Mouse (Mus musculus) mesoderm, embryonic 11.5 days (tissue): ENCODE measurements around the gene B4galnt1.
"Not testable (repeated sequence)": the region's sequence is repeated elsewhere in the genome, so short reads cannot be mapped to it uniquely, and the experiment has no call there.

Experiments used
- DNase-seq: peaks from one replicate; pipeline ENCODE4 v3.0.0-alpha.2; 2012; ENCODE audit warnings: low read depth, low spot score

Gene B4galnt1

GRCm38 (mm10) chr10:127188465-127189115, 23.6 kb downstream of the B4galnt1 start:
- DNase-seq, result peak; percentile 90

DNA sequence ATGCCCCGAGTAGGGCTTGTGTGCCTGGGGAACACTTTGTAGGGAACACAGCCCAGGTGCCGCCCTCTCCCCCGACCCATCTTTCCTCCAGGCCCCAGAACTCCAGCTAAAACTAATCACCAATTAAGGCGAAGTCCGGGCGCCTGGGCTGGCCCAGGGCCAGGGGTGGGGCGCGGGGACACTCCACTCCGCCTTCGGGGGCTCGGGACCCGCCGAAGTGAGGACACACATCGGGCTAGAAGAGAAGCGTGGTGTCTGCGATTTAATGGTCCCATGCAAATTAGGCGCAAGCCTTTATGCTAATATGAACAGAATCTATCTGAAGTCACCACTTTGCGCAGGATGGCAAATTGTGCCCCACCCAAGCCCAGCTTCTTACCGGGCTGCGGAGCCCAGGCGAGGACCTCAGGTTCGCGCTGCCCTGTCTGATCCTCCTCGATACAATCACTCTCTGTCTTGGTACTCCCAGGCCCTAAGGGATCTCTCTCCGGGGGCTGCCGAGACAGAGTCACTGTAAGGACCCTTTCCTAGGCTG, 24.2 kb downstream of the B4galnt1 start:
- DNase-seq, result no peak

GRCm38 (mm10) chr10:127189651-127190381, 24.8 kb downstream of the B4galnt1 start, which contains the start of gene Arhgef25:
Gene Arhgef25 (minus strand): TSS chr10:127190083.
- peak; percentile 59 for DNase-seq

DNA sequence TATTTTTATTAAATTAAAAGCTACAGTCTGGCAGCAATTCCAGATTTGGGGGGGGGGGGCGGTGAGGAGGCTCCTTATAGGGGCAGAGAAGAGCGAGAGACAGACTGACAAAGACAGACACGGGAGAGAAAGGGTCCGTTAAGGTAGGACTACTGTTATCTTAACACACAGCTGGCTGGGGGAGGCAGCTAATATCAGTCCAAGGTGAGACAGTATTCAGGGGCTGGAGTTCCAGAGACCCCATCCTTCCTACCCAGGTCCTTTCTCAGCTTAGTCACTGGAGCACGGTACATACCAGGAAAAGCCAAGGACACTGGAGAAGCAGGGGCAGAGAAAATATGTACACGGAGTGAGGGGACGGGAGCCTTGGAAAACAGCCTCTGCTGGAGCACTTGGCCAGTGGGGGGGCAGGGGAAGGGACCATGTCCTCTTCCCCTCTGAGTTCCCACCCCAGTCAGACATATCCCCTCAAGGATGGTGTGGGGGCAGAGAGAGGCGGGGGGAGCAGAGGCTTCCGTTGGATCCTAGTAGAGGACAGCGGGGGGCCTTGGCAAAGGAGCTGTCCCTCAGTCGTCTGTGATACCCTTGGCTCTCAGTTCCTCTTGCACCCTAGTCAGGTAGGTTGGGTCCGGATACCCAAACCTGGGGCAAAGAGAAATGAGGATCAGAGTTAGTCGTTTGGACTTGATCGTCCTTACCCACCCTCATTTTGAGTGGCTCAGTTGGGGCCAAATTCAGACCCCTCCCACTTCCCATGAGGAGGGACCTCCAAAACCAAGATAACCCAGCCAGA, 25.6 kb downstream of the B4galnt1 start:
- no peak for DNase-seq

- DNase-seq, result no peak
These were observed 26.4 kb downstream of the B4galnt1 start for GRCm38 (mm10) chr10:127191191-127192056.

DNA sequence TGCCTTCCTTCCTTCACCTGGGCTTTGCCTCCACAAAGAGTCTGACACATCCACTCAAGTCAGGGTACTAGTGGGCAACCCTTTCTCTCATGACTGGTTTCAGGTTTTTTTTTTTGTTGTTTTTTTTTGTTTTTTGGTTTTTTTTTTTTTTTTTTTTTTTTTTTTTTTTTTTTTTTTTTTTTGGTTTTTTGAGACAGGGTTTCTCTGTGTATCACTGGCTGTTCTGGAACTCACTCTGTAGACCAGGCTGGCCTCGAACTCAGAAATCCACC, 27.0 kb downstream of the B4galnt1 start:
- not testable (repeated sequence) for DNase-seq

GRCm38 (mm10) chr10:127193011-127193410, 28.0 kb downstream of the B4galnt1 start:
- DNase-seq, result no peak

GRCm38 (mm10) chr10:127194428-127195327, 29.7 kb downstream of the B4galnt1 start:
- DNase-seq, result no peak

GRCm38 (mm10) chr10:127195328-127196129, 30.5 kb downstream of the B4galnt1 start, which contains the start of gene Dtx3:
Gene Dtx3 (minus strand): TSS chr10:127195728.
- no peak for DNase-seq

GRCm38 (mm10) chr10:127196392-127196791, 31.4 kb downstream of the B4galnt1 start:
- peak; percentile 60 for DNase-seq

DNA sequence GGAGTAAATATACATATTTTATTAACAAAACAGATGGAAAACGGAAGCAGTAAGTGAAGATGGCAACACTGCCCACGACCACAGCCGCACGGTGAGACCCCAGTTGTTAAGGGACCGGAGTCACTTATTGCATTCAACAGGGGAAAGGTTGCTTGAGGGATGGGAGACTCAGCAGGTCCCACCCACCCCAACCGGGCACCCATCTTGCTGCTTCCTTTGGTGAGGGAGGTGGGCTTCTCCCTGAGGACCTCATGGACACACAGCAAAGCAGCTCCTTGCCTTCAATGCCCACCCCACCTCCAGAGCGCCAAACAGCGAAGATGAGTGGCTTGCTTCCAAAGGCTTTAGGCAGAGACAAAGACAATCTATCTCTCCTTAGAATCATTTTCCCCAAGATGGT, 32.1 kb downstream of the B4galnt1 start:
- no peak for DNase-seq

- no peak for DNase-seq
These were observed 32.6 kb downstream of the B4galnt1 start for GRCm38 (mm10) chr10:127197505-127198110.

DNA sequence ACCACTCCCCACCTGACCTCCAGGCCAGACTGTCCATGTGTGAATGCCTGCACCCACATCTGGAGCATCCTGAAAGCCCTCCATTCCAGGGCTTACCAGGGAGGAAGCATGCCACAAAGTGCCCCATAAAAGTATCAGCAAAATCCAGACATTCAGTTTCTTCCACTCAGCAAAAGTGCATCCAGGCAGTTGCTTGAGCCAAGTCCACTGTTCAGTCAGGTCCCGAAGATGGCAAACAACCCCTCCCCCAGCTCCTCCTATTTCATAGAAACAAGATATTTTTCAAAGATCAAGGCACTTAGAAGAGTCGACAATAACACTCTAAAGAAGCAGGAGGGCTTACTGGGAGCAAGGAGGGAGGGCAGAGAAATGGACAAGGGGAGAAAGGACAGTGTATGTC, 33.5 kb downstream of the B4galnt1 start:
- DNase-seq, result no peak

GRCm38 (mm10) chr10:127199068-127199467, 34.0 kb downstream of the B4galnt1 start:
- no peak for DNase-seq

- no peak for DNase-seq
These were observed 34.4 kb downstream of the B4galnt1 start for GRCm38 (mm10) chr10:127199474-127199873.

GRCm38 (mm10) chr10:127200279-127200678, 35.3 kb downstream of the B4galnt1 start:
- DNase-seq, result no peak

DNA sequence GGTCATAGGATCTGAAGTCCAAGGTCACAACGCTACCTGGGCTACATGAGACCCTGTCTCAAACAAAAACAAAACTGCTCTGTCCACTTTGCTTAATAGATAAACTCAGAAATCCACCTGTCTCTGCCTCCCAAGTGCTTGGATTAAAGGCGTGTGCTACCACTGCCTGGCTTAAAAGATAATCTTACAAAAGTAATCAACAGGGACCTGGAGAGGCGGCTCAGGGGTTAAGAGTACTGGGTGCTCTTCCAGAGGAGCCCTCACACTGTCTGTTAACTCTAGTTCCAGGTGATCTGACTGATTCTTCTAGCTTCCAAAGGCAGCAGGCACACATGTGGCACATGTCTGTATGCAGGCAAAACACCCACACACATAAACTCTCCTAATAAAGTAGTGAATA, 38.1 kb downstream of the B4galnt1 start:
- no peak for DNase-seq

DNA sequence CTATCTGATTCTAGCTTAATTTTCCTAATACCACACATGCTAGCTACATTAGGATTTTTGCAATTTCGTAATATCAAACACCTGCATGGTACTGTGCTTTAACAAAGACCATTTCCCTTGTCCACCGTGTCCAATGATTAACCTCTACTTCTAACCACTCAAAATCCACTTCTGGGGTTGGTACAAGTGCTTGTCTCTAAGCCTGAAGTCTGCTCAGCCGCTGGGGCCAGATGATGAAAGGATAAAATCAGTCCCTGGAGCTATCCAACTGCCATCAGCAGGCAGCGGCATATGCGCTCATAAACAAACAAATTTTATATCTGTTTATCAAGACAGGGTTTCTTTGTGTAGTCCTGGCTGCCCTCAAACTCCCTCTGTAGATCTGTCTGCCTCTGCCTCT, 39.6 kb downstream of the B4galnt1 start:
- no peak for DNase-seq

DNA sequence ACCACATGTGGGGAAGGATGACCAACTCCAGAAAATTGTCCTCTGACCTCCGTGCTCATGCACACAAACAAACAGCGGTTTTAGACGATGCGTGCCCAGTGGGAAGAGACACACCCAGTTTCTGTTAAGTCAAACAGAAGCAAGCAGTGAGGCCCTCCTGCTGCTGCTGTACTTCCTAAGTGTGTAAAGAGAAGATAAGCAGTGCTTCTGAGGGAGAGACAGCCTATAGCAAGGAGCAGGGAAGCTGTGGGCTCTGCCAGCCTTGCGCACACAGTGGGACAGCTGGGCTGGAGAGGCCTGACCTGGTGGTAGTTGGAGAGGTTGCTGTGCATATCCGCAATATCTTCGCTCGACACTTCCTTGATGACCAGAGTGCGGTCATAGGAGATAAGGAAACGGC, 40.3 kb downstream of the B4galnt1 start:
- DNase-seq, result no peak
